8 mouse cellular contexts compared by ENCODE assay signal in the genomic region with DNA sequence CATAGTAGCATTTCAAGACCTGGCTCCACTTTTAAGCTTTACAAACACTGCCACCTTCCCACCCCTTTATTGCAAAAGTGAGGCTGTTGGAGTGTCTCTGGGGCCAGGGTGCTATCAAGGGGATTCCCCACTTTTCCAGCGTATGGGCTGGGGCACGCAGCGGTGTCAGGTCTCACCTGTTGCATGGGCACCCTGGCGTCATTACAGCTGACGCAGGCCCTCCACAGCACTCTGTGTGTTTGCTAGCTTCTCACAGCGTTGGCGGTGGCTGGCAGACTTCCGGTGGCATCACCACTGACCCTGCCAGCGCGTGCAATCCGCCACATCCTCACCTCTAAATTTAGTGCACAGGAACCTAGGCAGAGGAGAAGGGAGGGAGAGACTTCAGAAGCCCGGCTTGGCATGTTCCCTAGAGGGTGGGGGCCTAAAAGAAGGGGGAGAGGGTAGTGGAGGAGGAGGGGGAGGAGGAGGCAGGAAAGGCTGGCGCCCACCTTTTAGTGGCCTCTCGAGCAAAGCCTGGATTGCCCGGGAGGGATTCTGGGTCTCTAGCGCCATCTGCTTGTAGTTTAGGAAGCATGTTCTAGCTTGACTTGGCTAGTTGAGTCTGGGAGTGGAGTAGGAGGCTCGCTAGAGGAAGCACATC. TPM values are rescaled to one million over a fixed set of nuclear protein-coding genes. Genes with fewer than 3 reads are reported as not detected.
DNase-seq lines count a peak whose midpoint lies in the region; ATAC-seq lines count a peak whose summit lies in the region.

No protein-coding gene starts in this region.

- H3K4me3 ChIP-seq in forebrain, embryonic 15.5 days, result no peak overlapping the region

- H3K27ac ChIP-seq in forebrain, embryonic 15.5 days (replicated peaks), result no peak overlapping the region

- H3K4me1 ChIP-seq in forebrain, embryonic 15.5 days, result peaks cover 46% of the 10 kb centered on the region

- ATAC-seq in forebrain, embryonic 15.5 days (replicated peaks), result peak; percentile 38; the same call in 1 of the 2 replicates

- H3K36me3 ChIP-seq in forebrain, embryonic 15.5 days, result no peaks in the 10 kb centered on the region

- no peaks in the 10 kb centered on the region for H3K27me3 ChIP-seq in forebrain, embryonic 15.5 days

- WGBS in forebrain, embryonic 15.5 days, result 25% methylated on average over 17 of the region's 17 CpGs

- peak overlapping the region; percentile 37 for H3K4me2 ChIP-seq in forebrain, embryonic 15.5 days (replicated peaks)

- H3K9ac ChIP-seq in forebrain, embryonic 15.5 days (replicated peaks), result no peak overlapping the region

- H3K9me3 ChIP-seq in forebrain, embryonic 15.5 days, result no peaks in the 10 kb centered on the region

- peak; percentile 85 for DNase-seq in NIH3T3 (ENCODE audit: low read depth)
- peak; percentile 65 to 67 for DNase-seq in cerebellum, adult 18-20 months
- peak; percentile 79 for DNase-seq in heart, postnatal 4 days
- DNase-seq in layer of hippocampus, adult 8-10 months (ENCODE audit: low spot score in 2 of 2), result peak; percentile 51 to 63
- peak; percentile 83 for DNase-seq in lung, postnatal 10 days
- peak; percentile 90 for DNase-seq in retina, embryonic 14.5 days (ENCODE audit: low spot score)
- peak; percentile 74 for DNase-seq in thymus, postnatal 4 days

RNA-seq across cellular contexts. Expression of a gene that starts 18.5 kb away (rescaled TPM):
- polyA plus RNA-seq in forebrain, embryonic 15.5 days (2015; fragmentation: Nextera tagmentation; extraction: Ambion mirVana), result 55.6 and 63.3 TPM in 2 replicates
- 10 to 100 TPM; 33.7 to 35.2 TPM for total RNA-seq in heart, postnatal 4 days (2021)
- total RNA-seq in layer of hippocampus, adult 8-10 months (2022), result 10 to 100 TPM; 57.8 to 80.1 (median 67.6) TPM

RNA-seq across cellular contexts. Expression of a gene that starts 52.3 kb away (rescaled TPM):
- 0.09 and 0.11 TPM in 2 replicates for polyA plus RNA-seq in forebrain, embryonic 15.5 days (2015; fragmentation: Nextera tagmentation; extraction: Ambion mirVana)
- total RNA-seq in heart, postnatal 4 days (2021), result 1 to 10 TPM; 2.8 to 3.8 TPM
- total RNA-seq in layer of hippocampus, adult 8-10 months (2022), result 10 to 100 TPM; 70.1 to 81.0 (median 76.5) TPM

Comparison
In these comparisons a context has a peak if more than half of its experiments do, and no peak if none do; other contexts are left out.
1. RNA of a gene that starts 52.3 kb away (total RNA-seq): 70.1 to 81.0 TPM in layer of hippocampus, adult 8-10 months; 2.8 to 3.8 TPM in heart, postnatal 4 days; every median in the first group is over 10 times any median in the second.
2. Peak in every context shown above with its lines, with median percentiles within 50 percentile points of each other: DNase-seq.